Mouse (Mus musculus): ENCODE measurements at regions not wholly inside any gene's neighbourhood (a gene's known extent, or its start where the extent isn't known, plus 50 kb on each side); places are given as distances from the start of the nearest gene placed in this dataset.

DNA sequence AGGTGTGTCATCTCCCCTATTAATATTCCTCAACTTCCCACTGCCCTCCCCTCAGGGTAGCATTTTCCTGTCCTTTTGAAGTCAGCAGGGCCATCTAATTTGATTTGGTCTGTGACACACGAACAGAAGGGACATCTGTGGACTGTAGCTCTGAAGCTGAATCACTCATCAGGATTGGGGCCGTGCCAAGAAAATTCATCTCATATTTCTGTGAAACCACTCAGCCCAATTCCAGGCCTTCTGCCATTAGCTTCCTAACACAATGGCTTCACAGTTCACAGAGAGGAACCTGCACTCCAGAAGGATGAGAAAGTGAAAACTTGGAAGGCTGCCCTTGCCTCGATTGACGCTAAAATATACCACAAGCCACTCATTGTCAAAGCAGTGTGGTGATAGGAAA, 86.1 kb downstream of the Abhd5 start:
- DNase-seq (ENCODE audit: low spot score in 2 of 2): no peak

- DNase-seq (ENCODE audit: low spot score in 2 of 2): no peak
Measured at GRCm38 (mm10) chr9:122446387-122447105, 95.1 kb downstream of the Abhd5 start.

DNA sequence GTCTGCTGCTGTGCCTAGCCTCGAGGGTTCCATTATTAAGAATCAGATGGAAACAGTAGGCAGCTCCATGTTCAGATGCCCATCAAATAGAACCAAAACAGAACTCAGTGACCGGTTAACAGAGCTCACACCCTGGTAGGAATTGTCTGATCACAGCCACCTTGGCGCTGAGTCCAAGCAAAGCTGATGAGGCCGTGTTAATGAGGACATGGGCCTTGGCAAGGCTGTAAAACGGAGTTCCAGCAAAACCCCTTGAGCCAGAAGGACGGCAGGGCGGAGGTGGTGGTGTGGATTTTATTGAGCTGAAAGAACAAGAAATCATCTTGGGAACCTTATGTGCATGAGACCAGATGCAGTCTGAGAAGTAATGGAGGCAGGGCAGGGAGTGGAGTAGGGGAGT, 96.2 kb downstream of the Abhd5 start:
- DNase-seq (ENCODE audit: low spot score in 2 of 2): no peak

DNA sequence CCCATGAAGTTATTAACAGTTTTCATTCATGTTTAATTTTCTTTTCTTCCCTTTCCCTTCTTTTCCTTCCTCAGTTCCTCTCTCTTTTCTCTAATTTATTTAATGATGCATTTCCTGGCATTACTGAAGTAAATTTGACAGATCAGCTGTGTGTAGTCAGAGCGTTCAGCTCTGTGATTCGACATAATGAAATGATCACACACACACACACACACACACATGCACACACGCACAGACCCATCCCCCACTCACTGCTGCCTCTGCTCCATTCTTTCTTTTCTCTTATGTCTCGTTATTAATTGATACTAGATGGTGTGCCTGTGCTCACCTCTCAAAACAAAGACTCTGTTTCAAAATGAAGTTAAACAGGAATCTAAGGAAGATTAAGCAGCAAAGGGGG, 96.9 kb downstream of the Abhd5 start:
- DNase-seq (ENCODE audit: low spot score in 2 of 2): no peak

GRCm38 (mm10) chr9:122450524-122450923, 99.1 kb downstream of the Abhd5 start:
- no peak for DNase-seq (ENCODE audit: low spot score in 2 of 2)

DNA sequence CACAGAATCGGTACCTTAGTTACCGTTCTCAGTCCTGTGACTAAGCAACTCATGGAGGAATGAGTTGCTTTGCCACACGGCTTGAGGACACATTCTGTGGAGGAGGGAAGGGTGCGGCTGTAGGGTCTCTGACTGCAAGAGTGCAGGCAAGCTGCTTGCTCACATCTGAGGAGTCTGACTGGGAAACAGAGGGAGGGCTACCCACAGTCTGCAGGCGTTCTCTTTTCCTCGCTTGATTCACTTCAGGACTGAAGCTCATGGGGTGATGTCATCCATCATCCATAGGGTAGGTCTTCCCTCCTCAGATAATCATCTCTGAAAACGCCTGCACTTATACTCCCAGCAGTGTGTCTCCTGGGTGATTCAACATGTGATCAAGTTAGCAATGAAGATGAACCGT, 103.9 kb downstream of the Abhd5 start:
- DNase-seq (ENCODE audit: low spot score in 2 of 2): no peak

- DNase-seq (ENCODE audit: low spot score in 2 of 2): no peak
Measured at GRCm38 (mm10) chr9:122455779-122456178, 104.4 kb downstream of the Abhd5 start.

DNA sequence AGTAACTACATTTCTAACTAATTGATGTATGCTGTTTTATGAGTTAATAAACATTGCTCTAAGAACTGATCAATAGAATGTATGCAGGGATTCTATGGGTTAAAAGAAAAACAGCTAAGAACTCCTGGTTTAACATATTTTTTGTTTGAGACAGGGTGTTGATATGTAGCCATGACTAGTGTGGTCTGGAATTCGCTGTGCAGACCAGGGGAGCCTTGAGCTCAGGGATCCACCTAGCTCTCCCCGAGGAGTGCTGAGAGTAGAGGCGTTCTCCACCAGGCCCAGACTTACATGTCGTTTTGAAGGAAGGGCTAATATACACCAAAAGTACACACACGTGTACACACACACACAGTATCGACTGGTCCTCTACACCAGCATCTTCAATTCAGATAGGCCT, 108.1 kb downstream of the Abhd5 start:
- no peak for DNase-seq (ENCODE audit: low spot score in 2 of 2)

GRCm38 (mm10) chr9:122471539-122471938, 120.1 kb downstream of the Abhd5 start:
- DNase-seq (ENCODE audit: low spot score in 2 of 2): no peak

GRCm38 (mm10) chr9:122476356-122476755, 124.9 kb downstream of the Abhd5 start:
- DNase-seq (ENCODE audit: low spot score in 2 of 2): peak; percentile 4 to 6

GRCm38 (mm10) chr9:122487001-122487400, 135.6 kb downstream of the Abhd5 start:
- DNase-seq (ENCODE audit: low spot score in 2 of 2): no peak

- DNase-seq (ENCODE audit: low spot score in 2 of 2): no peak
Measured at GRCm38 (mm10) chr9:122494691-122495090, 143.3 kb downstream of the Abhd5 start.

GRCm38 (mm10) chr9:122496482-122496985, 145.1 kb downstream of the Abhd5 start:
- no peak for DNase-seq (ENCODE audit: low spot score in 2 of 2)

- no peak for DNase-seq (ENCODE audit: low spot score in 2 of 2)
Measured at GRCm38 (mm10) chr9:122501864-122502341, 150.5 kb downstream of the Abhd5 start.

- peak in 1 of 2 experiments; percentile 15 for DNase-seq (ENCODE audit: low spot score in 2 of 2)
Measured at GRCm38 (mm10) chr9:122521569-122521968, 170.2 kb downstream of the Abhd5 start.

DNA sequence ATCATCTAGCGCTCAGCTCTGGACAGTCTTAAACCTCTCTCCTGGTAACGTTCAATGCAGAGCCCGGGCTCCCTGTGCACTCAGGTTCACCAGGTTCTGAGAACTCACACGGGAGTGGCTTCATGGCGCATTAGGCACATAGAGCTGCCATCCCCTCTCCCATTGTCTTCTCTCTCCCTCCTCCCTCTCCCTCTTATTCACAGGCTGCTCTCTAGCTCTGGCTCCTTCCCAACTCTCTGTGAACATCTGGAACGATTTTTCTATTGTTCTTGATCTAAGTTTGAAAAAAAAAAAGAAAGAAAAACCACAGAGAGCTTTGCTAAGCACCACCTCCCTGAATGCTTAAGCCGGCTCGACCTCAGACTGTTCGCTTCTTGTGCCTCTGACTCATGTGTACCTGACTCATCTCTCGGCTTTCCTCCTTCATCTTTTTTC, 174.2 kb downstream of the Abhd5 start:
- no peak for DNase-seq (ENCODE audit: low spot score in 2 of 2)

DNA sequence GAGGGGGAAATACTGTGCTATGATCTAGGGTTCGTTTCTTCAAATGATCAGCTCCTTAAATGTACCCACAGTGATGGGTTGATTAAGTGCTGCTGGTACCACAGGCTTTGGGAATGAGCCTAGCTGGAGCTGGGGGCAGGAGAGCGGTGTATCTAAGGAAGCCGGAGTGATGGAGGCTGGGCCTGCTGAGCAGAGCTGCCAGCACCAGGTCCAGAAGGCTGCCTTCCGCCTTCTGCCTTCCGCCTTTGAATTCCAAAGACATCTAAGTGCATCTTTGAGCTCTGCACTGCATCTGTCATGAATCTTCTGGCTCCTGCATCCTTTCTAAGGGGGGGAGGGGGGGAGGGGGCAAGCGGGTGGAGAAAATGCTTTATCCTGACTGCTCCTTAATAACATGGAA, 176.9 kb downstream of the Abhd5 start:
- DNase-seq (ENCODE audit: low spot score in 2 of 2): no peak

- DNase-seq (ENCODE audit: low spot score in 2 of 2): no peak
Measured at GRCm38 (mm10) chr9:122529721-122530120, 178.3 kb downstream of the Abhd5 start.

DNA sequence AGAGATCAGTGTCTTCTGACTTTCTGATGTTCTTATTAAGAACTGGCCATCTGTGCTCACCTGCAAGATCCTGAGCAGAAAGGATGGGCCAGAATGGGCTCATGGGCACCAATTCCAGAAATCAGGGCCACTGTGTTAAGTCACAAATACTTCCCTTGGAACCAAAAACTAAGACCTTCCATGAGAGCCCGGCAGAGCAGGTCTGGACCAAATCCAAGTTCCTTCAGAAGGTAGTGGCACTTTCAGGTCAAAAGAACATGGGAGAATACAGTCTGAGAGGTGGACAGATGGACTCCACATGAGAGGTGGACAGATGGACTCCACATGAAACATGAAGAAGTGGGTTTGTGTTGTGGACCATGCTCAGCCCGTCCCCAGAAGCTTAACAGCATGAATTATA, 180.4 kb downstream of the Abhd5 start:
- no peak for DNase-seq (ENCODE audit: low spot score in 2 of 2)

DNA sequence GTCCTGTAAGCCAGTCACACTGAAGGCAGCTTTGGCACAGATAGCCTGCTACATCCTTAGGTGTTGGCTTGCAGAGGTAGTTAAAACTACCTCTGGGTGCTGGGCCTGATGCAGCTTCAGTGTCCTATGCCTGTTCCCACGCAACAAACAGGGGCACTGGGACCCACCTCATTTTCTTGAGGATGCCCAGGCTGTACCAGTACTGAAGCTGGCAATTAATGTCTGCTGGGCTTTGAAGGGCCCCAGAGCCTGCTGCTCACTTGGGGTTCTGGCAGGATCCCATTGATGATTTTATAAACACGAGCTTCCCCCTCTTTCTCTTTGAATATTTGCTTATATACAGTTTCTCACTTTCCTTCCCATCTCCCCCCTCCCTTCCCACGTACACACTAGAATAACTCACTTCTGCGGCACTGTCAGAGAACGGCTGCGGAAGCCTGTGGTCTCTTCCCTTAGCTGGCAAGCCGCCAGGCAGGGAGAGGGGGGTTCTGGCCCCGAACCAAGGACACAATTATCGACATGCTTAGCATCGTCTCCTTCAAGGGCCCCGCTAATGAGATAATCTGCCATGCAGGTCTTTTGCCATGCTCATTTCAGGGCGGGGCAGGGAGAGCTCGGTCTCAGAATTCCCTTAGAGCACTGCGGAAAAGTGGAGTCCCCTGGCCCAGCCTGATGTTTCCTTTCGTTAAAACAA, 182.9 kb downstream of the Abhd5 start:
- no peak for DNase-seq (ENCODE audit: low spot score in 2 of 2)

GRCm38 (mm10) chr9:122534965-122535364, 183.6 kb downstream of the Abhd5 start:
- no peak for DNase-seq (ENCODE audit: low spot score in 2 of 2)

DNA sequence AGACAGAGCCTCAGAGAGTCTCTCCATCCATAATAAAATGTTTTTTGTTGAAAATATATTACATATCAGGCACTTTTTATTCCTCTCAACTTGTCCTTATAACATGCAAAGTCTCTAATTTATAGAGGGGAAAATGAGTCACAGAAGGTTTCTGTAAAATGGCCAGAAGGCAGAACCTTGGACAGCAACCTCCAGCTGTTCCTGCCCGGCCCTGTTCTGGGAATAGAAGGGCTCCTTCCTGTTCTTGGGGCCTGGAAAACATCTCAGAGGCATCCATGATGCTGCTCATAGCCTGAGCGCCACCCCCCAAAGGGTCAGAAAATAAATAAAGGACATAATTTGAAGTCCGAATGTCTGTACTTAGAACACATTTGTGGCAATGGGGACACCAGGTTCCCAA, 188.7 kb downstream of the Abhd5 start:
- DNase-seq (ENCODE audit: low spot score in 2 of 2): no peak

DNA sequence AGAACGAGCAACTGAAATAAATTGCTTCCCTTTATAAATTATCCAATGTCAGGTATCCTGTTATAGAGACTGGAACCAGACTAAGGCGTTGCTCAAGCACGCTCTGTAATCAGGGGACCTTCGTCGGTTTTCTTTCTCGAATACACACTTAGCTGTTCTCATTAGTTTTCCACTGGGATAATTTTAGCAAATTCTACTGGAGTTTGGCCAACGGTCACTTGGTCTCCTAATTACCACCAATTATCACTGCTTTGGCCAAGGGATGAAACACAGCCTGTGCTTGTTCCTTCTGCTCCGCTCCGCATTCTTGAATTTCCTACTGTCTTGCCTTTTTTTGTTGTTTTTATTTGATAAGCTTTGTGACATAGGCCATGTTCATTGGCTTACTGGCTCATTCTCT, 191.1 kb upstream of the Topaz1 start:
- DNase-seq (ENCODE audit: low spot score in 2 of 2): no peak

All from urinary bladder, adult 18-20 months (tissue).